Mouse (Mus musculus): ENCODE measurements around the gene Engase. TPM values are rescaled to one million over a fixed set of nuclear protein-coding genes. Genes with fewer than 3 reads are reported as not detected.

The Engase gene
- total RNA-seq (2014; fragmentation: Nextera tagmentation) = 13.5 and 13.7 TPM in 2 replicates
- 6.1 and 10.7 TPM in 2 replicates for total RNA-seq (2017)

DNA sequence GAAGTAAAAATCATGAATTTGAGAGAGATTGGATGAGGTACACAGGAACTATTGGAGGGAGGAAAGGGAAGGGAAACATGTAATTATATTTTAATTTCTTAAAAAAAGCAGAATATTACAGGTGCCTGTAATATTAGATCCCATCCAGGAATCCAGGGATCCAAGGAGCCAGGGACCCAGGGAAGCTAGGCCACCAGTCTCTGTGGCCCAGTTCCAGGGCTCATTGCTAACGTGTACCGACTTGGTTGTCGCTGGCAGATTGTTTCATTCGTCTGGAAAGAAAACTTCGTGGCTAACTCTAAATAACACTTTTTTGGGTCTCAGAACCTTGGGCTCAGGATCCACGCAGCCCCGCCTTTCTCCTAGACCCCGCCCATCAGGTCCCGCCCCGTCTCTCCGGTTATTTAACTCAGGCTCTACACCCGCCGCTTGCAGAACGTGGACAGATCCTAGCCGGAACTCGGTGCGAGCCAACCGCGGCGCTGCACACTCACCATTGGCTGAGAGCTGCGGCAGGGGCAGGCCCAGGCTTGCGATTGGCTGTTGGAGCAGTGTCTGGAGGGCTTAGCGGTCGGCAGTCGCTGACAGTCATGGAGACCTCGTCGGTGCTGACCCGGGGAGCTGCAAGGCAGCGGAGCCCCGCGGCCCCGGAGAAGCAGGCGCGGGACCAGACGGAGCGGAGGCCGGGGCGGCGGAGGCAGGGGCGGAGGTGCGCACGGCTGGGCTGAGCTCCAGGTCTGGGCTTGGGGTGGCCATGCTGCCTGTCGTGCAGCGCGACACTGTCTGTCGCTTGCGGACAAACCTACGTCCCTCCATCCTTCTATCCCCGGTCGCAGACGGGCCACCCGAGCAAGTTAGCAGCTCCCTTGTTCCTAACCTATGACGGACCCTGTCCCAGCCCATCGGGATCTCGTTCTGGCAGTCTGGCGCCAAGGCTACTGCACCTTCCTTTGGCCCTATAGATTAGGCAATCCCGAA, at the start of gene Engase:
Gene Engase (plus strand): TSS at position 434 of the 978 bp plus-strand sequence.
- ATAC-seq (replicated peaks; ENCODE audit: low FRiP score, low TSS enrichment, poor library complexity, severe bottlenecking) = peak; percentile 99

DNA sequence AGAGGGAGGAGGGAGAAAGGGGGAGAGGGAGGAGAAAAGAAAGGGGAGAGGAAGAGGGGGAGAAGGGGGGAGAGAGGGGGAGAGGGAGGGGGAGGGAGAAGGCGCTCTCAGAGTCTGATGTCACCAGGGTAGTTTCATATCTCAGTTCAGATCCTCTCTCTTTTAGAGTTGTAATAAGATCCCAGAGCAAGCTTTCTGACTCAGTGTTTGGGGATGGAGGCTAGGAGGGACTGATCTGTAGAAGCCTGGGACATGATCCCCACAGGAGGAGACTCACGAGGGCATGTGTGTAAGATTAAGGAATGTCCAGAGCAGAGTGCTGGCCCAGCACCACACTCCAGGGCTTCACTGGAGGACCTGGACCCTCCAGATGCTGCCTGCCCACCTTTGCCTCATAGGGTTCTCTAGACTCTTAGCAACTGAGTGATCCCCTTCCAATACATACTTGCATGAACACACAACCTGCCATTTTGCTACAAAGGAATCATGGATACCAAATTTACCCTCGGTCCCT, 49.3 kb upstream of the Engase start:
- ATAC-seq (replicated peaks; ENCODE audit: low FRiP score, low TSS enrichment, poor library complexity, severe bottlenecking) = no peak

DNA sequence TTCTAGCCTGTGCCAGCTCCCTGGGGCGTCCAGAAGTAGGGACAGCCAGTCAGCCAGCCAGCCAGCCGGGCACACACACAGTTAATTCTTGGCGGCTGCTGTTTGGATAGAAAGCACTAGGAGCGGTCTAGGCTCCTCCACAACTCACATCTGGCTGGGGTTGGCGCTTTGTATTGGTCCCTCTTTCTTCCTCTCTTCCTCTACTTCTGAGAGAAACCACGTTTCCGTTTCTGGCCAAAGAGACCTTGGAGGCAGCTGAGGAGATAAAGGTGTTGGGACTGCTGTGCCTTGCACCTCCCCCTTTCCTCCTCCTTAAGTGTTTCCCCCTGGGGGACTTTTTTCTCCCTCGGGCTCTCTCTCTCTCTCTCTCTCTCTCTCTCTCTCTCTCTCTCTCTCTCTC, 48.6 kb upstream of the Engase start, which contains the start of gene C1qtnf1:
Gene C1qtnf1 (plus strand): TSS at position 218 of the 400 bp plus-strand sequence.
- no peak for ATAC-seq (replicated peaks; ENCODE audit: low FRiP score, low TSS enrichment, poor library complexity, severe bottlenecking)

DNA sequence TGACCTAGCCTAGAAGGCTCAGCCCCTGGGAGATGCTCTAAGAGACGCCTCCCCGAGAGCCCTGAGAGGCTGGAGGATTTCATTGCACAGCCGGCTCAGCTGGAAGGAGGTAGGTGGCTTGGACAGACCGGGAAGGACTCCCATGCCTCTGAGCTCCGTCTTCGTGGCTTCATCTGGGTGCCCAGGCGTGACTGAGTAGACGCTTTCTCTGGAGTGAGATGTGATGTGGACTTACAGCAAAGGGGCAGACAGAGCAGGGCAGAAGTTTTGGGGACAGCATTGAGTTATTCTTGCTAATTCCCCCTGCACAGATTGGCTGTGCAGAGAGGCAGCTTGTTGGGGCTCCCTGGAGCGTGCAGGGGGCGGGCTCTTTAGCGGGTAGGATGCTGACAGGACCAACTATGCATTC, 48.2 kb upstream of the Engase start:
- no peak for ATAC-seq (replicated peaks; ENCODE audit: low FRiP score, low TSS enrichment, poor library complexity, severe bottlenecking)

DNA sequence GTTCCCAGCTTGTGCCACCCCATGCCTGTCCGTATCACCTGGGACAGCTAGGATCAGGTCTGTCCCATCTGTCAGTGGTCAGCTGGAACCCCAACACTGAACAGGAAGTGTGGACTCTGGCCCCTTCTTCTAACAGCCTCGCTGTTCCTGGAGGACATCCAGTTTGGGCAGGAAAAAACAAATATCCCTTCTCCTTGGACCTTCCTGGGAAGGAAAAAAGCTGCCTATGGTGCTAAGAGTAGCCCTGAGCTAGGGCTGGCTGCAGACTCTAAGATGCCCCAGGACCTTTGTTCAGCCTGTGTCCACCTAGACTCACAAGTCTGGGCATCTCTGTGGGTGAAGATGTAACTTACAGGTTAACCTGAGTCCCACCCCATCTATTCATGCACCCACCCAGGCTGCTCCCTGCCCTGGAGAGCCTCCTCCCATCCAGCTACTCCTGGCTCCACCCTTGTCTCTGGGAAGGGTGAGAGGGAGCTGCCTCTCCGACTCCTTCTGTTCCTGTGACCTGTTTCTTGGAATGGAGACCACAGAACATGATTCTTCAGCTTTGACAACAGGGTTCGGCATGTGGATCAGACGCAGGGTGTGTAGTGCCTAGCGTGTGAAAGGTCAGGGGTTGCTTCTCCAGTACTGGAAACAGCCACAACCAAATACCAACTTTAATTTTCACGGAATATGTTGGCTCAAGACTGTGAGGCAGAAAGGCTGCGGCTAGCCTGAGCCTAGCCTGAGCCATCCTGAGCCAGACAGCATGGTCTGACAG, 47.5 kb upstream of the Engase start:
- no peak for ATAC-seq (replicated peaks; ENCODE audit: low FRiP score, low TSS enrichment, poor library complexity, severe bottlenecking)

DNA sequence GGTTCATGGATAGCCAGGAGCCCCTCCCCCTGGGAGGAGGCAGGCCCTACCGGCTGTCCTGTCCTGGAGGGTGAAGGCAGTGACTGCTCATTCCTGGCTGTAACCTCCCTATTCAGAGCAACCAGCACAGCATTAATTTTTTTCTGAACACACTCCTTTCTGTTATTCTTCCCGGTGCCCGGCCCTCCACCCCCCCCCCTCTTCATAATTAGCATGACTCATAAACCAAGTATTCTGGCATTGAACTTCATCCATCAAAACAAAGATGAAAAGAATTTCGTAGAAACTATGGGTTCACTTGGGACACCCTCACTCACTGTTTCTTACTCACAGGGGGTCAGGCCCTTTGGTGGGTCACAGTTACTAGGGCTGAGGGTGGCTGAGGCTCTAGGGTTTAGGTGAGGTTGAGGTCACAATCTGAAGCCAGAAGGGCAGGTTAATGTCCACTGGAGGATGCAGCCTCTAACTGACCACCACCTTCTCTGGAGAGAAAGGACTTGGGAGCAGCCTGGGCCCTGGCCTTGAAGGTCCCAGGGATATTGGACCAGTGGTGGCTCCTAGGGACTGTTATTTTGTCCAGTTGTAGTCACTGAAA, 46.2 kb upstream of the Engase start:
- ATAC-seq (replicated peaks; ENCODE audit: low FRiP score, low TSS enrichment, poor library complexity, severe bottlenecking) = no peak

DNA sequence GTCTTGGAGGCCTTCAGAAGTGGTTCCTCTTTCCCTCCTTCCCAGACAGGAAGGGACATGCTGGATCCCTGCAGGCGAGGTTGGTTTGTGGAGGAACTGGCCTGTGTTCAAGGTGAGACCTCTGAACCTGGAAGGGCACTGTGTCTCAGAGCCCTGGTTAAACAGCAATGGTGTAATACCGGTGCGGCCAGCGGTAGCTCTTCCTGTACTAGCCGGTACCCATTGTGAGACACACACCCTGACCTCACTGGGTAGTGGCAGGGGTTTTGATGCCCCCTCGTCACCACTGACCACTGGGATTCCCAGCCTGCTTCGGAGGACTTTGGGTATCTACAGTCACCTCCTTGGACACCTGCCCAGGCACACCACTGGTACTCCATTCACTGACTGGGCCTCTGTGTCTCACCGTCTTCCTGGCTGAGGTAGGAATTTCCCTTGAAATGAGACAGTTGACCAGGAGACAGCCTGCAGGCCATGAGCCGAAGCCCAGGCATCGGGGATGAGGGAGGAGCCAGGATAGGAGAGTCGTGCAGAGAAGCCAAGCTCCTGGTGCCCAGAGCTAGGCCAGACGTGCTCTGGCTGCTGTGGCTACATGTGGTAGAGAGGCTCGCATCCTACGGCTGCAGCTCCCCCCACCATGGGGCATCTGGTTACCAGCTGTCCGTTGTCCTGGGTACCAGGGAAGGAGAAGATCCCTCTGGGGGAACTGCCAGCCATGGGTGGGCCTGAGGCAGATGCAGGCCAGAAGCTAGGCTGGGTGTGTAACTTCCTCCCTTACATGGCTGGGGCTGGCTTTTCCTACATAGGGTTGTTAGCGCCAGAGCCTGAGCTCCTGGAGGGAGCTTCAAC, 45.3 kb upstream of the Engase start:
- ATAC-seq (replicated peaks; ENCODE audit: low FRiP score, low TSS enrichment, poor library complexity, severe bottlenecking) = no peak

DNA sequence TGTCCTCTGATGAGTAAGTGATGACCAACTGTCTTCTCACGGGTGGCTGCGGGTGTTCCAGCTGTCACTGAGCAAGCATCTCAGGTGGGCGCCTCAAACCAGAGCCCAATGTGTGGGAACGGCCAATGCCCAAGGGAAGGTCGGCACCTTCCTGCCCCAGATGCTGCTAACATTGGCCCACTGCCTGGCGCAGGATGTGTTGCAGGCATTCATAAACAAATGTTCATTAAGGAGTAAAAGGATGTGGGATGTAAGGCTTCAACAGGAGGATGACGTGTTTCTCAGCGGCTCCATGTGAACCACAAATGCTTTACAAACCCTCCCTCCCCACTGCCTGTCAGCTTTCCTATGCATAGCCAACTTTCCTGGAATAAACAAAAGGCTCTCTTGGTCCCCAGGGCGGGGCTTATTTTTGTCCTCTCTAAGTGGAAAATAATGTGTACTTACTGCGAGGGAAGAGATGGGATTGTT, 43.2 kb upstream of the Engase start:
- no peak for ATAC-seq (replicated peaks; ENCODE audit: low FRiP score, low TSS enrichment, poor library complexity, severe bottlenecking)

DNA sequence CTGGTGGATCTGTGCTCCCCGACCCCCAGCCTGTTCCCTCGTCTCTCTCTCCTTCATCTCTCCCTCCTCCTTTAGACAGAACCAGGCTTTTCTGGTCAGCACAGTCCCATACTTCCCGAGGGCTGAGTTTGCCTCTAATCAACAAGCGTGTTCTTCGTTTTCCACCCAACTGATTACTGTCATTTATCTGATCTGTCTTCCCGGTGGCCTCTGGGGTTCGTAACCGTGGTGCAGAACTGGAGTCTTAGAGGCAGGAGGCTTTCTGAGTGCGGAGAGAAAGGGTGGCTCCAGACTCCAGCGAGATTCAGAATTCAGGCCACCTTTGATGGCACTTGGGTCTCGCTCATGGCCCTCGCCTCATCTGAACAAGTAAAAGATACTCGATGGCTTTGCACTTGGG, 42.5 kb upstream of the Engase start:
- ATAC-seq (replicated peaks; ENCODE audit: low FRiP score, low TSS enrichment, poor library complexity, severe bottlenecking) = no peak

DNA sequence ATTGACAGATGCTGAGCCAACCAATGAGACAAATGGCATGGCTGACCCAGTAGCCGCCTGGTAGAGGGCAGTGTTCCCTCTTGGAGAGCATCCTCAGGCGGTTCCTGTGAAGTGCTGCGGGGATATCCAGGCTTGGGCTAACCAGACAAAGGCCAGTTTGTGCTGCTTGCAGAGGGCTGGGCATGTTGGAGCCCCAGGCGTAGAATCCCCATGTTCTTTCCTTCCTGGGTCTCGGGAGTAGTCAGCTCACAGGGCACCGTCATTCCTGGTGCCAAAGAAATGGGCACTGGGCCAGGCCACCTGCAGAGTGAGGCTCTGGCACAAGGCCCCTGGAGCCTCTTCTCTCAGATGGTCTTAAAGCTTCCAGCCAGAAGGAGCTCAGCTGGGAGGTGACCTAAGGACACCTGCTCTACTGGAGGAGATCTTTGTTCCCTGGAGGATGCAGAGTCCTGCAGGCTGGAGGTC, 40.1 kb upstream of the Engase start:
- ATAC-seq (replicated peaks; ENCODE audit: low FRiP score, low TSS enrichment, poor library complexity, severe bottlenecking) = no peak

DNA sequence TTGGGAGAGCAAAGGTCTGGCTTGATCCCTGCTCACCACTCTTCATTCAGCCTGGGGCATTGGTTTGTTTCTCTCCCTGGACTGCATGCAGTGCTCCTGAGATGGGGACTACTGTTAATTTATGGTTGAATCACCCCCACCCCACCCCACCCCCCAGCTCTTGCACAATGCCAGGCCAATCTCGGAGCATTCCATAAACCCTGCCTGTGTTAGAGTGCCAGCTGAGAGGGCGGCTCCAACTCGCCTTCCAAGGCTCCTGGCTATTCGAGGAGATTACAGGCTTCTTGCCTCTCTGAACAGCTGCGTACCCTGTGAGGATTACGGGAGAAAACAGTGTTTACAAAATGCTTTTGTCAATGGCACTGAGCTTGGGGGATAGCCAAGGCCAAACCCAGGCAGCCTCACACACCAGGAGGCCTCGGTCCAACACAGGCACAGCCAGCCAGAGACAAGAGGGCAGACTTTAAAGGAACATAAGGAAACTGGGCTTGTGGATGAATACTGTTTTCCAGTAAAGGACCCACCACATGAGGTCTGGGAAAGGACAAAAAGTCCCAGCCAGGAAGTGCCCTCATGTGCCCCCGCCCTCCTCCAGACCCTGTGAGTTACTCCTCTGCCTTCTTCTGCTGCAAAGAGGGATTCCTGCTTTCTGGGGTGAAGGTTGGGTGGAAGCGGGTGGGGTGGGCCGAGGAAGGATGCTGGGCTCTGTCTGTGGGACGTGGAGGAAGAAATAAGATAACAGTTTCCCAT, 37.8 kb upstream of the Engase start:
- no peak for ATAC-seq (replicated peaks; ENCODE audit: low FRiP score, low TSS enrichment, poor library complexity, severe bottlenecking)

DNA sequence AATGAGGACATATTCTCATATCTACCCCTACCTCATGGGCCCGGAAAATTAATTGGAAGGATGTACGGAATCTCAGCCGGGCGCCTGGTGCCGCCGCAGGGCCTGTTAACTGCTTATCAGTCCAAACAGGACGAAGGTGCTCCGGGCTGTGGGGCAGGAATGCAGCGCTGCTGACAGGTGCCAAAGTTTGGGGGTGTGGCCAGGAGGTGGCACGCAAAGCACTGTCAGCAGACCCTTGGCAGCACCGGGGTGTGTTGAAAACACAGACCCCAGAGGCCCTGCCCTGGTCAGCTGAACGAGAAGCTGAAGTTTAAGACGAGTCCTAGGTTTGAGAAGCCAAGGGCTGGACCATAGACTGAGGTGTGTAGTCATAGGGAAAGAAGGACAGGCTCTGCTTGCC, 33.9 kb upstream of the Engase start:
- no peak for ATAC-seq (replicated peaks; ENCODE audit: low FRiP score, low TSS enrichment, poor library complexity, severe bottlenecking)

DNA sequence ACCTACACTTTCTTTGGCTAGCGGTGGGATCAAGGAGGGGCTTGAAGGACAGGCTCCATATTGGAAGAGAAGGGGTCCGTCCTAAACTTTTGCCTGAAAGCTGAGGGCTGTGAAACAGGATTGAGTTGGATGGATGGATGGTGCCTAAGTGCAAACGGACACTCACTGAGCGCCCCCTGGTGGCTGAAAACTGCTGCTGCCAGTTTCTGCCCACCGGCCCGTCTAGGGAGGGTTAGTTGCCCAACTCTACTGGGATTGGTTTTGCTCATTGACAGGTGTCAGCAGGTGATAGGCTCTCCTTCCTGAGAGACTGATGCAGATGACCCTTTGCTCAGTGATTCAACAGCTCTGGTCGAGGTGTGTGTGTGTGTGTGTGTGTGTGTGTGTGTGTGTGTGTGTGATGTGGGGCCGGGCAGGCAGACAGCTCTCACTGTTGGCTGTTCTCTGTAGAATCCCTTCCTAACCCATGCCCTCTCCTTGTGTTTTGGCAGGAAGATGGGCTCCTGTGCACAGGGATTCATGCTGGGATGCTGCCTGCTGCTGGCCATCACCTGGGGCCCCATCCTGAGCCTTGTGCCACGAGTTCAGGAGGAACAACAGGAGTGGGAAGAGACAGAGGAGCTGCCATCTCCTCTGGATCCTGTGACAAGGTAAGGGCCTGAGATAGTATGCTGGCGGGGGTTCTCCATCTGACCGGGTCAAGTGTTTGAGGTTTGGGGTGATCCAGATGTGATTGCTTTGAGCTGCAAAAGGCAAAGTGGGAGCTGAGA, 33.2 kb upstream of the Engase start:
- peak; percentile 50 for ATAC-seq (replicated peaks; ENCODE audit: low FRiP score, low TSS enrichment, poor library complexity, severe bottlenecking)

DNA sequence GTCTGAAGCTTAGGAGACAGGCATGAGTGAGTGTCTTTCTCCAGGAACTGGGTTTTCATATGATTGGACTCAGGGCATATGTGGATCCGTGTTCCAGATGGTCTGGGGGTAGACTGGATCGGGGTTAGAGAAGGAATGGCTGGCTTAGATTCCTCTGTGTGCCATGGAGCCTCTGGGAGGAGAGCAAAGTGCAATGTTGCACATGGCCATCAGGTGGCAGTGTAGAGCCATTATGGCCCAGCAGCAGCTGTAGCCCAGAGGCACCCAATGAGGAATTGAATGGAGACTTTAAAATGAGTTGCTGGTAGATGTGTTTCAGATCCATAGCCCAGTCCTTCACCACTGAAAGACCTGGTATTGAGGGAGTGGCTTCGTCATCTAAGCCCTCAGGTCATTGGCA, 30.8 kb upstream of the Engase start:
- ATAC-seq (replicated peaks; ENCODE audit: low FRiP score, low TSS enrichment, poor library complexity, severe bottlenecking) = peak; percentile 72

DNA sequence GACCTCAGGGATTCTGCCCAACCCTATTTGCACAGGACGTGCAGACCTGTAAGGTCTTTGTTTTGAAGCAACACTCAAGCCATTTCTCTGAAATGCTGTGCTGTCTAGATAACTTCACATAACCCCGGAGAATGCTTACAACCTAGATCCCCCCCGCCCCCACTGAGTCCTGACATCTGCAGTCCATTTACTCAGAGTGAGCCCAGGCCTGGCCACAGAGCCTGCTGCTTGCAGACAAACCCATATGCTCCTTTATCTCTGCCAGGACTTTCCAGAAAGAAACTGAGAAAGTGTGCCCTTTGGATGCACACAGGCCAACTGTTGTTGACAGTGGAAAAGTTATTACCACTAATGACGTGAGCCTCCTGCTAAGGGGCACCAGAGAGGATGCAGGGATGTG, 29.3 kb upstream of the Engase start:
- no peak for ATAC-seq (replicated peaks; ENCODE audit: low FRiP score, low TSS enrichment, poor library complexity, severe bottlenecking)

DNA sequence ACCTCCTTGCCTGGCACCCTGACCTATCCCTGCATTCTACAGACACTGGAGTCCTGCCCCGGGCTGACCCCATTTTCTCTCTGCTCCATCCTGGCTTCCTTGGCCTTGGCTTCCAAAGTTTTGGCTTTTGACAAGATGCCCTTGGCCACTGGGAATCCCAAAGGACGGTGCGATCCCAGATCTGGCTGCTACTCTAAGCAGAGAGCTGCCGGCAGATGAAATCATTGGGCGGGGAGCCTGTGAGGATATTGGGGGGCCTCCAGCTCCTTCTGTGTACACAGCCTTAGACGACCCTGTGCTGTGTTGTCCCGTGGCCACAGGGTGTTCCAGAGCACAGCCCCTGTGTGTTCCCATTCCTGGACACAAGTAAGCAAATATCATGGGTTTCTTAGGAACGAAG, 28.2 kb upstream of the Engase start:
- no peak for ATAC-seq (replicated peaks; ENCODE audit: low FRiP score, low TSS enrichment, poor library complexity, severe bottlenecking)

DNA sequence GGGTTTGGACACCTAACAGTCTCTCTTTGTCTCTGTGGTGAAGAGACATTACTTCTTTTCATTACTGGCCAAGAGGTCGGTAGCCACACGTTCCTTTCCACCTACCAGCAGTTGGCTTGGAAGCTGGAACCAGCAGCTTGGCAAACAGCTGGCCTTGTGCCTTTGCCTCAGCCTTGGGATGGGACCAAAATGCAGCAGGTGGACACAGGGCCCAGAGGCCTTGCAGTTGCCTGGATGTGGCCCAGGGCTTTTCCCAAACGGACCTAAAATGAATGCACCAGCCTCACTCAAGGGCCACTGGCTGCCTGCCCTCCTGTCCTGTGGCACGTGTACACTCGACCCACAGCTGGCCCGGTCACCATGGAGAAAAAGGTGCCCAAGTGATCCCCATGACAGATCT, 25.4 kb upstream of the Engase start:
- ATAC-seq (replicated peaks; ENCODE audit: low FRiP score, low TSS enrichment, poor library complexity, severe bottlenecking) = no peak

Data from megakaryocyte-erythroid progenitor cell, adult 5-6 weeks (primary cell).